Mouse (Mus musculus): ENCODE data around the gene Hmga1b. TPM values are rescaled to one million over a fixed set of nuclear protein-coding genes. Genes with fewer than 3 reads are reported as not detected.

The Hmga1b gene
- polyA plus RNA-seq, 1 experiment = 52.5 TPM

- no peak within 1 kb of the TSS for H3K4me3 ChIP-seq (replicated peaks; ENCODE audit: control insufficient read depth, low read depth, low read length)
- no peak for TF ChIP-seq CTCF (IDR thresholded peaks at IDR 0.05; ENCODE audit: control insufficient read depth, insufficient read depth, low read length)
- TF ChIP-seq POLR2A (IDR thresholded peaks at IDR 0.05; ENCODE audit: borderline replicate concordance, control insufficient read depth, low read depth, low read length) = 0 out of 2 replicates have a peak, but pooled peaks have one; percentile 18
These were observed 41.2 kb upstream of the Hmga1b start, which contains the start of gene Rac3 for GRCm38 (mm10) chr11:120721124-120722066. Rac3 (plus strand) TSS chr11:120721470.

DNA sequence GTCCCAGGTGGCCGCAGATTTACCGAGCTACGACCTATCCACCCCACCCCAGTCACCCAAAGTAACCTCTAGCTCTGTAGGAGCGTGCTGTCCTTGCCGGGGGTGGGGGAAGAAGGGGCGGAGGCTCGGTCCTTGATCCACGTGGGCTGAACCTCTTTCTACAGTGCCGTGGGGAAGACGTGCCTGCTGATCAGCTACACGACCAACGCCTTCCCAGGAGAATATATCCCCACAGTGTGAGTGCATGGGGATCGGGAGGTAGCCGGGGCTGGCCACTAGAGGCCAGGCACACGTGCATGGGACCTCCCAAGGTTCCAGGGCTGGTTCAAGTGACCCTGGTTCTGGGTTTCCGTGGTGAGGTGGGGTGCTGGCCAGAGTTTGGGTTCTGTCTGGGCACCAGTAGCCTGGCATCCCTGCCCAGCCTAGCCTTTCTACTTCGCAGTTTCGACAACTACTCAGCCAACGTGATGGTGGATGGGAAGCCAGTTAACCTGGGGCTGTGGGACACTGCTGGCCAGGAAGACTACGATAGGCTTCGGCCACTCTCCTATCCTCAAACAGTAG lies 40.4 kb upstream of the Hmga1b start:
- no peak overlapping the region for H3K4me3 ChIP-seq (replicated peaks; ENCODE audit: control insufficient read depth, low read depth, low read length)
- no peak overlapping the region for H3K27ac ChIP-seq (ENCODE audit: control insufficient read depth, insufficient read depth, low read depth, low read length, poor library complexity)
- TF ChIP-seq CTCF (IDR thresholded peaks at IDR 0.05; ENCODE audit: control insufficient read depth, insufficient read depth, low read length) (no peak), POLR2A (IDR thresholded peaks at IDR 0.05; ENCODE audit: borderline replicate concordance, control insufficient read depth, low read depth, low read length) (no peak)
- H3K4me1 ChIP-seq (ENCODE audit: control insufficient read depth, insufficient read depth, low read length) = no peaks in the 10 kb centered on the region; the same call in 1 of the 2 replicates
- 18% methylated on average over 21 of the region's 21 CpGs for WGBS

More at GRCm38 (mm10) chr11:120721124-120722066, 41.2 kb upstream of the Hmga1b start, which contains the start of gene Rac3:
- Histone ChIP-seq H3K4me1 (ENCODE audit: control insufficient read depth, insufficient read depth, low read length) (no peaks in the 10 kb centered on the region), H3K27ac (ENCODE audit: control insufficient read depth, insufficient read depth, low read depth, low read length, poor library complexity) (no peak within 1 kb of the TSS)
- under 1% methylated on average over 90 of the region's 90 CpGs for WGBS

DNA sequence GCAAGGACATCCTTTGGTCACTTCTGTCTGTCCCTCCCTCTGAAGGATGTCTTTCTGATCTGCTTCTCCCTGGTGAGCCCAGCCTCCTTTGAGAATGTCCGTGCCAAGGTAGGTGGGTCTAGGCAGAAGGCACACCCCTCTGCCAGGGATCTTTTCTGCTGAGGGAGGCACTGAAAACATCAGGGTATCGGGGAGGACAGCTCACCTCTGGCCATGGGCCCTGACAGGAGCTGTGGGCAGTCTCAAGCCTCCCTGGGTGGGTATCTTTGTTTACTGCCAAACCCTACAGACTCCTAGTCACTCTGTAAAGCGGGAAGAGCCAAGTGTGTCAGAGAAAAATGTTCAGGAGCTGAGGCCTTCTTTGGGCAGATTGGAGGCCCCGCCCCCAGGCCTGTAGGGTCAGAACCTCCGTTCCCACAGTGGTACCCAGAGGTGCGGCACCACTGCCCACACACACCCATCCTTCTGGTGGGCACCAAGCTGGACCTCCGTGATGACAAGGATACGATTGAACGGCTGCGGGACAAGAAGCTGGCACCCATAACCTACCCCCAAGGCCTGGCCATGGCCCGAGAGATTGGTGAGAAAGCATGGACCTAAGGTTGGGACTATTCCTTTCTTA lies 39.7 kb upstream of the Hmga1b start:
- no peak overlapping the region for H3K4me3 ChIP-seq (replicated peaks; ENCODE audit: control insufficient read depth, low read depth, low read length)
- TF ChIP-seq POLR2A (IDR thresholded peaks at IDR 0.05; ENCODE audit: borderline replicate concordance, control insufficient read depth, low read depth, low read length) = no peak
- no peak for TF ChIP-seq CTCF (IDR thresholded peaks at IDR 0.05; ENCODE audit: control insufficient read depth, insufficient read depth, low read length)
- no peaks in the 10 kb centered on the region; the same call in 1 of the 2 replicates for H3K4me1 ChIP-seq (ENCODE audit: control insufficient read depth, insufficient read depth, low read length)
- WGBS = 80% methylated on average over 11 of the region's 11 CpGs
- no peak overlapping the region for H3K27ac ChIP-seq (ENCODE audit: control insufficient read depth, insufficient read depth, low read depth, low read length, poor library complexity)

DNA sequence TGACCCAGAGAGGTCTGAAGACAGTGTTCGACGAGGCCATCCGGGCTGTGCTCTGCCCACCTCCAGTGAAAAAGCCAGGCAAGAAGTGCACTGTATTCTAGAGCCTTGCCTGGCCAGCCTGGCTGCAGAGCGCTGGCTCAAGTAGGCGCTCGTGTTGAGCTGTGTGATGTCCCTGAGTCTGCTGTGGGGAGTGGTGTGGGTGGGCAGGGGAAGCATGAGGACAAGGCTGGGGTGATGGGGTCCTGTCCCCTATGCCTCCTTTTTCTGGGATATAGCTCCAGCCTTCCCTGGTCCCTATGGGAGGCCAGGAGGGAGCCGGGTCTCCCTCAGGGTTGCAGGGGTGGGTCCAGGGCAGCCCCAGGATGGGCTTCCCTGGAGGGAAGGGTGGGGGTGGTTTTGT lies 39.1 kb upstream of the Hmga1b start:
- Histone ChIP-seq H3K4me3 (replicated peaks; ENCODE audit: control insufficient read depth, low read depth, low read length) (no peak overlapping the region), H3K27ac (ENCODE audit: control insufficient read depth, insufficient read depth, low read depth, low read length, poor library complexity) (no peak overlapping the region), H3K4me1 (ENCODE audit: control insufficient read depth, insufficient read depth, low read length) (no peaks in the 10 kb centered on the region; the same call in 1 of the 2 replicates)
- WGBS = 90% methylated on average over 7 of the region's 7 CpGs
- TF ChIP-seq POLR2A (IDR thresholded peaks at IDR 0.05; ENCODE audit: borderline replicate concordance, control insufficient read depth, low read depth, low read length) = no peak
- no peak for TF ChIP-seq CTCF (IDR thresholded peaks at IDR 0.05; ENCODE audit: control insufficient read depth, insufficient read depth, low read length)

DNA sequence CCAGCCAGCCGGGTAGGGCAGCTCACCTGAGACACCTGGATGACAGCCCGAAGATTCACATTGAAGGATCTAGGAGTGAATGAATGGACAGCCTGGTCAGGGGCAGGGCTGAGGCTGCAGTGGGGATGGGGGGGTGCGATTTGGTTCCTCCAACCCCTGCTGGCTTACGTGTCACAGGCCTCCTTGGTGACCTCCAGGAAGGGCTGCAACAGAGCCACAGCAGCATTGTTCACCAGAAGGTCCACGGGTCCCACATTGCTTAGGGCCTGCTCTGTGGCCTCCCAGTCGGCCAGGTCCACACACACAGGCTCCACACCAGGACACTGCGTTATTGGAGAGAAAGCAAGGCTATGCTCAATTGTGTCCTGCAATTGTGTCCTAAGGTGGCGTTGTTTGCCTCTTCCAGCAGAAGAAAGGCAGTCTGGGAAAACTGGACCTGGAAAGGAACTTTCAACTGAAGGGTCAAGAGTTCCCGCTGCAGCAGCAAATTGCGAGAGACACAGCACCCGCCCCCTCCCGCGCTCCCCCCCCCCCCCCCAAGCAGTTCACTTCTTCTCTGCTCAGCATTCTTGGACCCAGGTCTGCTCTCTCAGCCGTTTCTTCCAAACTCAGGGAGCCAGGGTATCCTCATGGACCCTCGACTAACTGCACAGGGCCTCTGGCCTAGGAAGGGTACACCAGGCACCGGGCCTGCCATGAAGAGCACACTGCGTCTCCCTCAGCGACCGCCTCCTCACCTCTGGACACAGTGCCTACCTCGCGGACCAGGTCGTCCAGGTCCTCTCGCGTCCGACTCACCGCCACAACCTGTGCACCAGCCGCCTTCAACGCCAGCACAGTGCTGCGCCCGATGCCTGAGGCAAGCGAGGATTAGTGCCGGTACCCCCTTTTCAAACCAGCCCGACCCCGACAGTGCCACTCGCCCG lies 36.1 kb upstream of the Hmga1b start:
- WGBS = 22% methylated on average over 36 of the region's 36 CpGs
- no peak overlapping the region for H3K27ac ChIP-seq (ENCODE audit: control insufficient read depth, insufficient read depth, low read depth, low read length, poor library complexity)
- H3K4me3 ChIP-seq (replicated peaks; ENCODE audit: control insufficient read depth, low read depth, low read length) = peak overlapping the region; percentile 69
- TF ChIP-seq POLR2A (IDR thresholded peaks at IDR 0.05; ENCODE audit: borderline replicate concordance, control insufficient read depth, low read depth, low read length) = no peak
- TF ChIP-seq CTCF (IDR thresholded peaks at IDR 0.05; ENCODE audit: control insufficient read depth, insufficient read depth, low read length) = no peak
- H3K4me1 ChIP-seq (ENCODE audit: control insufficient read depth, insufficient read depth, low read length) = peaks cover 1% of the 10 kb centered on the region

DNA sequence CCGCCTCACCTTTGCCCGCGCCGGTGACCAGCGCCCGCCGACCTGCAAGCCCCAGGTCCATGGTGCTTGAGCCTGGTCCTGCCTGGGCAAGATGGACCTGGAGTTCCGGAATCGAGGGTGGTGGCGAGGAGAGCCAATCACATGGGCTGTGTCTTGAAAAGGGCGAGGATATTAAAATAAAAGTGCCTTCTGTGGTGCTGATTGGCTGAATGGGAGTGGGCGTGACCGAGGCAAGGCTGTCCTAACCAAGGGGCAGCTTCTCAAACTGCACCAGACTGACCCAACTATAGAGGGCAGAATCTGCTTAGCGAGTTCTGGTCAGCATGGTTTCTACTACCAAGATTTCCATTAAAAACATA lies 35.4 kb upstream of the Hmga1b start, which contains the start of gene Dcxr:
Dcxr (minus strand) TSS at position 113 of the 359 bp plus-strand sequence.
- H3K4me3 ChIP-seq (replicated peaks; ENCODE audit: control insufficient read depth, low read depth, low read length) = peak within 1 kb of the TSS; percentile 69
- peak; percentile 33; the same call in 1 of the 2 replicates for TF ChIP-seq CTCF (IDR thresholded peaks at IDR 0.05; ENCODE audit: control insufficient read depth, insufficient read depth, low read length)
- TF ChIP-seq POLR2A (IDR thresholded peaks at IDR 0.05; ENCODE audit: borderline replicate concordance, control insufficient read depth, low read depth, low read length) = no peak
- H3K27ac ChIP-seq (ENCODE audit: control insufficient read depth, insufficient read depth, low read depth, low read length, poor library complexity) = no peak within 1 kb of the TSS
- H3K4me1 ChIP-seq (ENCODE audit: control insufficient read depth, insufficient read depth, low read length) = peaks cover 1% of the 10 kb centered on the region
- WGBS = under 1% methylated on average over 14 of the region's 14 CpGs

DNA sequence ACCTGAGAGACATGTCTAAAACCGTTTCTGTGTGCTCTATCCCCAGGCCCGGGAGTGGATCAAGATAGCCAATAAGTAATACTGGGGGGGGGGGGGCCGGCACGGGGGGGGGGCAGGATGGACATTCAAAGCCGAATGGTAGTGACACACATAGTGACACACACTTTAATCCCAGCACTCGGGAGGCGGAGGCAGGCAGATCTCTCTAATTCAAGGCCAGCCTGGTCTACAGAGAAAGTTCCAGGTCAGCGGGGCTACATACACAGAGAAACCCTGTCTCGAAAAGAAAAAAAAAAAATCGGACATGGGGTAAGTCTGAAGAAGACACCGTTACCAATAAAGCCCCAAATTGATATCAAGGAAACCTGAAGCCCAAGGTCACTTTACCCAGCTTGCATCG lies 35.0 kb upstream of the Hmga1b start:
- WGBS = 49% methylated on average over 12 of the region's 12 CpGs
- no peak overlapping the region for H3K4me3 ChIP-seq (replicated peaks; ENCODE audit: control insufficient read depth, low read depth, low read length)

More for the DNA sequence above, 35.0 kb upstream of the Hmga1b start:
- peaks cover 1% of the 10 kb centered on the region for H3K4me1 ChIP-seq (ENCODE audit: control insufficient read depth, insufficient read depth, low read length)
- TF ChIP-seq CTCF (IDR thresholded peaks at IDR 0.05; ENCODE audit: control insufficient read depth, insufficient read depth, low read length) (no peak), POLR2A (IDR thresholded peaks at IDR 0.05; ENCODE audit: borderline replicate concordance, control insufficient read depth, low read depth, low read length) (no peak)
- no peak overlapping the region for H3K27ac ChIP-seq (ENCODE audit: control insufficient read depth, insufficient read depth, low read depth, low read length, poor library complexity)
